Mouse (Mus musculus): ENCODE measurements around the gene Defb9.

DNA sequence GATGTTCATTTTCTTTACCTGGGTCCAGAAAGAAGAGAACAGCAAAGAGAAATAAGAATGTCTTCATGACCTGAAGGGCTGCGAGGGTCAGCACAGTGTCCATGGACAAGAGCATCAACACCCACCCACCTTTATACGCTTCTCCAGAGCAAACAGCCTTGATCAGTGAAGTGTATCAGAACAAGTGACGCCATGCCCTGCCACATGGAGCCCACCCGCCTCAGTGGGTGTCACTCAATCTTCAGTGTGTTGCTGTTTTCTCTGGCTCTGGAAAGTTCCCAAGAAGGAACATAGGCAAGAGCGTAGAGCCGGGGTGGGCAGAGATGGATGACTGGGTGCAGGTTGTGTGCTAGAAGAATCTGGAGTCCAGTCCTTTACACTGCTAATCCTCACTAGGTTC is 47.4 kb upstream of the Defb9 start, which contains the start of gene Defb15:
- TF ChIP-seq TAL1 (IDR thresholded peaks at IDR 0.05; ENCODE audit: low read length), result no peak
- TF ChIP-seq GATA1 (IDR thresholded peaks at IDR 0.05; ENCODE audit: low read length), result no peak

Measured in erythroblast, embryonic 14.5 days (primary cell).